Mouse (Mus musculus) T-cell, adult 2 months (primary cell): ENCODE measurements around the gene Heatr5b.

Source experiments
- DNase-seq: peaks from one replicate; pipeline ENCODE4 v3.0.0; 2022; ENCODE audit warnings: low spot score

Gene Heatr5b

DNA sequence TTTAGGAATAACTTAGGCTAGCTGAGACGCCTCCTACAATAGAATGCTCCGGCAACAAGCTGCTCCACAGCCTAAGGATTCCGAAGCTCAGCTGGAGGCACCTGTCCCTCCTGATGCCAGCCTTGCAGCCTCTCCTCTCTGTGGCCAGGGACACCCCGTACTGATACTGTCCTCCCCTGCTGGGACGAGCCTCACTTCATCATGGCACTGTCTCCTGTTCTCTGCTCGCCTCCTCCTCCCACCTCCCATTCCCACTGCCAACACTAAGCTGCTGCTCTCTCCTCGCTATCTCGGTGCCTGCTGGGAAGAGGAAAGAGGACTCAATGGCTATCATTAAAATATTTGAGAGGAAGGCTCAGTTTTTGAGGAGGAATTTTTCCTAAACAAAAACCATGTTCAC lies 67.6 kb downstream of the Heatr5b start:
- DNase-seq, result no peak

DNA sequence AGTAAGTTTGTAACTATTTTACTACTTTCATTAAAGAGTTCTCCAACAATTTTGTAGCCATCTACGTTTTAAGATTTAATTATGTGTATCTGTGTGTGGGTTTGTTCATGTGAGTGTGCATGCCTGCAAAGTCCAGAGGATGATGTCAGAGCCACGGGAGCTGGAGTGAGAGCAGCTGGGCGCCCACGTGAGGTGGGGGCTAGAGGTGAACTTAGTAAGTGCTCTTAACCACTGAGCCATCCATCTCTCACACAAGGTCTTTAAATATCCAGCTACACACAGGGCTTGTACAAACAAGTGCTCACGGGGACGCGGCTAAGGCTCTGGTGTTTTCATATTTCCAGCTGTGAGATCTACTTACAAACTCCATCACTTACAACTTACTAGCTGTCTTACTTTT lies 69.1 kb downstream of the Heatr5b start:
- no peak for DNase-seq

DNA sequence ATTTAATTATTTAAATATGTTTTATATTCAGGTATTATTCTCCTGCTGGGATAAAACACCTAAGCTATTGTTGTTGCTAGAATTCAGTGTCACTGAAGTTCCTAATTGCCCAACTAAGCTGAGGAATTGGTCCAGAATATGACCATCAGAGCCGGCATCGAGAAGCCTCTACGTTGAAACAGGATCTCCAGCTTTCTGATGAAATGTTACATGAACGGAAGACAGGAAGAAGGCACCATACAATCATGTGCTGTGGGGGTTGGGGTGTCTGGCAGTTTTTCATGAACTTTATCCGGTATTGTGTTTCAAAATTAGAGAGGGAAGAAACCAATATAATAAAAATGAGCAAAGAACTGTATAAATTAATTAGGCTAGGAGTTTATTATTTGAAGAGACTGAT lies 71.9 kb downstream of the Heatr5b start:
- no peak for DNase-seq

DNA sequence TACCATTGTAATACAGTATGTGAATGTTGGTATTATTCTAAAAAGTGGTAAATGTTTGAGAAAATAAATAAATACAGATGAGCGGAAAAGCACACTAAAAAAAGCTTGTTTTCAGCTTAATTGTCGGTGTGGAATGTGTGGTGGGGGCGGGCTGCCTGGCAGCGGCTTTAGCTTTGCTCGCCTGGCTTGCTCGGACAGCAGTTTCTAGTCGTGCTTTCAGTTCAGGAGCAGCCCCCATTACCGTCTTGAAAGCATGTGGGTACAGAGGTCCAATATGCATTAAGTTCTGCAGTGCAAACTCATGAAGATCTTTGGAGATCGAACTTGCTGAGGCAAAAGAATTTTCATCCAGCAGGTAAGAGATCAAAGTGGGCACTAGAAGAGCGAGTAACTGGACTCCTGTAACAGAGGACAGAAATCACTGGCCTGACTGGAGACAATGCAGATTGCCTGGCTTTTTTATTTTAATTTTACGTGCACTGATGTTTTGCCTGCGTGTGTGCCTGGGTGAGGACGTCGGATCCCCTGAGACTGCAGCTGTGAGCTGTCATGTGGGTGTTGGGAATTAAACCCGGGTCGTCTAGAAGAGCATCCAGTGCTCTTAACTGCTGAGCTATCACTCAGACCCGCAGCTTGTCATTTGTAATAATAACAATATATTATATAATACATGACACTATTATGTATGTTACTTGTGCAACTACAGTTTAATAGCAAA lies 82.1 kb downstream of the Heatr5b start:
- DNase-seq, result no peak

DNA sequence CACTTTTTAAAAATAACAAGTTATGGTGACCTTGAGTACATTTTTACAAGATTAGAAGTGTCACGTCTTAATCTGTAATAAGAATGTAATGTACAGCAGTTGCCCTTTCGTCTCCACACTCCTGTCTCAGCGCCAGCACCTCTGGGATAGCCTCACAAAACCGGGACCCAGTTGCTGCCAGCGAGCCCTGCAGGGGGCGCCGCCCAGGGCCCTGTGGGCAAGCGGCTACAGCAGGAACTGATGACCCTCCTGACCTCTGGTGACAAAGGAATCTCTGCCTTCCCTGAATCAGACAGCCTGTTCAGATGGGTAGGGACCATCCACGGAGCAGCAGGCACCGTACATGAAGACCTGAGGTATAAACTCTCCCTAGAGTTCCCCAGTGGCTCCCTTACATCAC lies 83.1 kb downstream of the Heatr5b start:
- DNase-seq, result no peak

DNA sequence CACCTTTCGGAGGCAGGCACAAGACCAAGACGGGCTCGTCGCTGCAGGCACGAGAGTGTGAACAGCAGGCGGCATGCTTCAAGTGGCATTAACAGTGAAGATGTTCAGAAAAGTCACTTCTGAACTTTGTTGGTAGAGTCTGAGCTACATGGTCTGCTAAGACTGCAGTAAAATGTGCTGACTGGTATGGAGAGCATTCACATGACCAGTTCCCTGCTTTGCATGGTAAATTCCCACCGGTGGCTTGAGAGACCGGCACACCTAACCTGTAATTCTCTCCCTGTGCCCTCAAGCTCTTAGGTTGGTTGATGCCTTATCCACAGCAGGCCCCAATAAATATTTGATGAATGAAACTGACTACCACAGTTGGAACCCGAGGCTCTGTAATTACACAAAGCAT lies 86.7 kb downstream of the Heatr5b start:
- DNase-seq, result no peak

DNA sequence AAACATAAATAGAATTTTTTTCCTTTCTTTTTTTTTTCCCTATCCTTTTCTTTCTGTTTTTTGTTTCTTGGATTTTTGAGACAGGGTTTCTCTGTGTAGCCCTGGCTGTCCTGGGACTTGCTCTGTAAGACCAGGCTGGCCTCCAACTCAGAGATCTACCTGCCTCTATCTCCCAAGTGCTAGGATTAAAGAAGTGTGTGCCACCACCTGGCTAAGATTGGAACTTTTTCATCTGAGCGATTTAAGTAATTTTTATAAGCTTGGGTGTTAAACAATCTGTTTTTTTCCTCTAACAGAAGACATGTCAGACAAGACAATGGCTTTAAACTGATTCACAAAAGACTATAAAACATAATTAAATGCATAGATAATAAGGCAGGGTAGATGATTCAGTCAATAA lies 96.7 kb downstream of the Heatr5b start:
- DNase-seq, result no peak

DNA sequence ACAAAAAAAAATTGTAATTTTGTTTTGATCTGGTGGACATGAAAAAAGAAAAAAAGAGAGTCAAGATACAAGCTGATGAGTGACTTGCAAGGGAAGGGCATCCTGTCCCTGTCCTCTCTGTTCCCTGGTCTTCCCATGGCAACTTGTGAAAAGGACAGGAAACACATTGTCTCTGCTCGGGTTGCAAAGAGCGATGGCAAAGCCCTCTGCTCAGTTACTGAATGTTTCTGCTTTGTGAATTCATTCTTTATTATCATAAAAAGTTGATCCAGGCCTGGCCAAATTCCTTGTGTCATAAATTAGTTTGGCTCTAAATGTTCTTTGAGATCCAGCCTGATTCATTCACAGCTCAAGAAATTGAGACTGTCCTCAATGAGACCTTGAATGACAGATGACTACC lies 97.4 kb downstream of the Heatr5b start:
- DNase-seq, result no peak

DNA sequence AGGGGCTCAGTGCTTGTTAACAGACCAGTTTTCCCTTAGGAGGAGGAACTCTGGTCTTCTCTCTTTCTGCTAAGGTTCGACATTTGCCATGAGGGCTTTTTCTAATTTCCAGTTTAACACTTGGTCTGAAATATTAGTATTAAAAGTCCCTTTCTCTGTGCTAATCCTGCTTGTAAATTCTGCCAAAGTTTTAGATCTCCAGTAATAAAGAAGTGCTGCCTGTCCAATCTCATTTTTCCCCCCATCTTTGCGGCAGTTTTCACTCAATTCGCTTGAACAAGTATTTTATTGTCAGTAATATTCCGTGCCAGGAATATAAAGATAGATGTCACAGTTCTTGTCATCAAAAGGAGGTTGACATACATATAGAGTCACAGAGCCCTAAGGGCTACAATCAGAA lies 98.1 kb downstream of the Heatr5b start, which contains the start of gene Strn:
Gene Strn, minus strand, starts transcription at position 101 of the 400 bp plus-strand sequence.
- no peak for DNase-seq

DNA sequence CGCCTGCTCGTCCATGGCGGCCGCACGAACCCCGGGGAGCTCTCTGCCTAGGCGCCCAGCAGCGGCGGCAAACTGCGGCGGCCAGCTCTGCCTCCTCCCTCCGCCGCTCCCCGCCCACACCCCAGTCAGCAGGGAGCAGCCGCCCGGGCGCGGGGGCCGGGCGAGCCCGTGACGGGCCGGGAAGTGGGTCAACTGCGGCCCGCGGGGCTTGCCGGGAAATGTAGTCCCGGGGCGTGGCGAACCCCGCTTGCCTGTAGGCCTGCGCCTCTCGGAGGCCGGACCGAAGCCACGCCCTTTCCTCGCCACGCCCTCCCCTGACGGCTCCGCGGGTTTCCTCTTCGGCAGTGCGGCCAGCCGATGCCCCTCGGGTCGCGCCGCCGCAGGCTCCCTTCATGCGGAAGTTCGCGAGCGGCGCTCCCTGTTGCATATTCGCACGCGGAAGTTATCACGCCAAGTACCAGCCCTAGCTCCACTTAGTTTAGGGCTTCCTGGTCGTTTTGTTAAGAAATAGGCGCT lies 98.6 kb downstream of the Heatr5b start:
- peak; percentile 100 for DNase-seq

DNA sequence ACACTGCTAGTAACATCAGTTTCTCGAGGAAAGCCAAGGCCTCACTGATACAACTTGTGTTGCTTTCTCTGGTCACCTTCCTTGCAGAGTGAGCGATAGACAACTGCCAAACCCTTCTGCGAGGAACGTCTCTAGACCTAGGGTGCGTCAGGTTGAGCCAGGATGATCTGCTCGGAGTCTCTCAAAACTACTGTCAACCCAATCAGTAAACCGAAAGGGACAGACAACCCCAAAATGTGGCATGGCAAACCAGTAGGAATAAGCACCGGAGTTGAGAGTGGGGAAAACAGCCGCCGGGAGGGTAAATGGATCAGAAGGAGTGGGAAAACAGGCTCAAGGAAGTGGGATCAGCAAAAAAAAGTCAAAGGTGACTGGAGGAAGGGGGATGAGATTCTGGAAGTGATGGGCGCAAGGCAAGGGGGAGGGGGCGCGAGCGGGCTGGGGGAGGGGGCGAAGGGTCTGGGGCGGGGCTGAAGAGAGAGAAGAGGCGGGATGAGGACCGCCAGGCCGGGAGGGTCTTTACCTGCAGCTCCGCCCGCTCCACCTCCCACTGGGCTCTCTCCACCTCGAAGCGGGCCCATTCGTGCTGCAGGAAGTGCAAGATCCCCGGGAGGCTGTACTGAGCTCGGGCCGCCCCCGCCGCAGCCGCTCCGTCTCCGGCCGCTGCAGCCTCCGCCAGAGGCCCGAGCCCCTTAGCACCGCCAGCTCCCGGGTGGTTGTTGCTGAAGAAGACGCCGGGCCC lies 99.3 kb downstream of the Heatr5b start:
- DNase-seq, result peak; percentile 12

DNA sequence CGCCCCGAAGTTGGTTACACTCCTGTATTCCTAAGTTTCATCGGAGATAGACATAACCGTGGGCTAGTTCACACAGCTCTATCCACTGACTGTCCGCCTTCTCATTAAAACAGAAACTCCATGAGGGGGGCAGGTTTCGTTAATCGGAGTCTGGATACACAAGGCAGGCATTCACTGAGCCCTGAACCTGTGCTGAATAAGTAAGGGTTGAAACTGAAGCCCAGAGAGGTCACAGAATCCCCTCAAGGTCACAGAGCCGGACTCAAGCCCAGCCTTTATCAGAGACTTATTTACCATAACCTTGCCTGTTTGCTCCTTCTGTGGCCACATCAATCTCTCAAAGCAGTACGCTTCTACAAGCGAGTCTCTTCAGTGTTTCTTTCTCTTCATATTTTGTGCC lies 100.4 kb downstream of the Heatr5b start:
- DNase-seq, result no peak

DNA sequence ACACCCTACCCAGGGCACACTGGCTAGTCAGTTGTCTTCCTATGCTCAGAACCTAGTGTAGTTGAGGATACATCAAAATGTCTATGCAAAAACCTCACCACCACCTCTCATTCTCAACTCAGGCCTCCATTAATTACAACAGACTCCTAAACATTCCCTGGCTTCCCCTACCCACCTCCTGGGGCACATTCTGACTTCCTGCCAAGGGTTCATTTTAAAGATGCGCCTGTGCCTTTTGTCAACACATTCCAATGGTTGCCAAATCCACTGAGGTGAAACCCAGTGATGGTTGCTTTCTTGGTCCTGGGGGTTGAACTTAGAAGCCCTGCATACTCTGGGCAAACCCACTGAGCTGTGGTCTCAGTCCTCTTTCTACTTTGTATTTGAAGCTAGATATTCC lies 103.1 kb downstream of the Heatr5b start:
- no peak for DNase-seq

DNA sequence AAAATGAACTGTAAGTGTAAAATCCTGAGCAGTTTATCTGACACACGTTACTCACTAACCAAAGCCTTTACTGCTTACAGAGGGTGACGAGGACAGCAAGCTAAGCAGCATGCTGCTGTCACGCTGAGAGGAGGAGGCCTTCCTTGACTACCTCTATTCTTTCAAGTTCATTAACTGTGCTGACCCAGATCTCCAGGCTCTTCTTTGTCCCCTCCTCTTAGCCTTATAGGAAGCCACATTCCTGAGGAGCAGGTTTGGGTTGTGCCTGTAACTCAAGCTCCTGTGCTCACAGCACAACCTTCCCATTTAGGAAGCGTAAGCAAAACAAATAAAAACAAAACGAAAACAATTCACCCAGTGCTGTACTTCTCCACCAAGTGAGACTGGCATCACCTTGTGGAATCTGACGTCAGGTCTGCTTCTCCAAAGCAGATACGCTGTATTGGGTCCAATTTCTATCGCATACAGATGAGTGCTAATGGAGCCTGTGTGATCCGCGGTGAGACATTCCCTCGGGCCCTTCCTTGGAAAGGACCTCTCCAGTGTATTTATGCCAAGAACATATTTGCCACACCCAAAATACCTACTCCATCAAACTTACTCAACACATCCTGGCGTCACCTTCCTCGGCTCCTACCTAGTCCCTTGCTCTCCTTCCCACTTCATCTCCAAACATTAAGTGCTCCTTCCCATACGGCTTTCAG lies 108.3 kb downstream of the Heatr5b start:
- no peak for DNase-seq

DNA sequence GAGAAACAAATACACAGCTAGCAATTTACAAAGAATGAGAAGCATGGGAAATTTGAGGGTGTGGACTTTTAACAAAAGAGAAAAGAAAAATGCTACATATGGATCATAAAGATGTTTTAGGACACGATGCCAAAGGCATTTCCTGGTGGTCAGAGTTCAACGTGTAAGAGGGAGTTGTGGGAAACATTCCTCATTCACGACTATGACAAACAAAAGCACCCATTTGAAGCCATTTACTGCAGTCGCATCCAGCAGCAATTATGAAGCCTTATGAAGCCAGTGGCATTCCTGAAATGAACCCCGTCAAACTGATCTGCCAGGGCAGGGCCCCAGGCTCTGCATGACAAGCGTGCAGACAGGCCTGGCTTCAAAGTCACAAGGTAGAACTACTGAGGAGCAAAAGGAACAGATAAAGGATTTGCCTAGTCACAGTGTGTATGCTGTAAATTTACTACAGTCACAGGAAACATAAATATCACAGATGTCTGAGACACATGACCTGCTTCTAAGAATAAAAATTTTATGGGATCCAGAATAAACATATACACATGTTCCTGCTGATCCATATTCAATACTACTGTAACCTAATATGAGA lies 110.6 kb downstream of the Heatr5b start:
- DNase-seq, result no peak

DNA sequence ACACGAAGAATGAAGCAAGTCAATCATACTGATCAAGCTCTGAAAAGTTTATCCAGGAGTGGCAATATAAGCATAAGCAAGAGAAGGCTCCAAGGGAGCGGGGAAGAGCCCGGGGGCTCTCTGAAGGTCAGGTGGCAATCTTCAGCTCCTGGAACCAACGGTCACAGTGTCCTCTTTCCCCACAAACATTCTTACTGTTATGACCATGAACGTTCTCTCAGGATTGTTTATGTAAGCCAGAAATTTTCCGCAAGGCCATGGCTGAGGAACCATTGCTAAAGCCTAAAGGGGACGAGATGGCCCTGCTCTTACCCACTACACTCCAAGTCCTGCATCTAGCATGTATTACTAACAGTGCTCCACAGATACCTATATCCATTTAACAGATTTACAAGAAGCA lies 113.5 kb downstream of the Heatr5b start:
- DNase-seq, result no peak

DNA sequence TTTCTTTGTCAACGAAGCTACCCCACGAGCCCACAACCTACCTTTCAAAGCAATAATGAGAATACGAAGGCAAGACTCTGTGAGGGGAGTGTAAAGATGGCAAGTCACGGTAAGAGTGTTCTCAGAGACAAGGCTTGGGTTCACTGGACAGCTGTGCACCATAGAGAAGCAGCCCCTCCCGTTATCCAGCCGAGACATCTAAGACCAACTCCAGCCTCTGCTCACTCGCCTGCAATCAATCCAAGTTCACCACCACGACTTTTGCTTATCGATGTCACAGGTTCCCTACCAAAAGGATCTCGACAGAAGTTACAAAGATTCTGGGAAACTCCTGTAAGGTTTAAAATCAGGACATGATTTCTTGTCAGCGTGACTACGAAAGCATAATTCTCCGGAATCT lies 116.1 kb downstream of the Heatr5b start:
- no peak for DNase-seq

DNA sequence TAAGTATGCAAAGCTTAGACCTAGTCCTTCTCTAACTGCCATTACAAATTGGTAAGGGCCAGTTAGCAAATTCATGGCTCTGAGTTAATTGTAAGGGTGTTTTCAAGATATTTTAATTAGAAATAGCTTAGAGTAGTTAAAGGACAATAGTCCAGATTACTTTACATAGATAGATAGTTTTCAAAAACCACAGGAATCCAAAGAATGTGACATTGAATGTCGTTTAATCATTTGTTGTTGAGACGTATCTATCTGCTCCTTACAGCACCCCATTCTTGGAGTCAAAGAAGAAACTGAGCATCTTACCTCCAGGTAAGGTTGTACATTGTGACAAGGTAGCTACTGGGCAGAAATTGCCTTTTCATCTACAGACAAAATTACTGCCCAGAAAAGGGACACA lies 124.9 kb downstream of the Heatr5b start:
- DNase-seq, result no peak

DNA sequence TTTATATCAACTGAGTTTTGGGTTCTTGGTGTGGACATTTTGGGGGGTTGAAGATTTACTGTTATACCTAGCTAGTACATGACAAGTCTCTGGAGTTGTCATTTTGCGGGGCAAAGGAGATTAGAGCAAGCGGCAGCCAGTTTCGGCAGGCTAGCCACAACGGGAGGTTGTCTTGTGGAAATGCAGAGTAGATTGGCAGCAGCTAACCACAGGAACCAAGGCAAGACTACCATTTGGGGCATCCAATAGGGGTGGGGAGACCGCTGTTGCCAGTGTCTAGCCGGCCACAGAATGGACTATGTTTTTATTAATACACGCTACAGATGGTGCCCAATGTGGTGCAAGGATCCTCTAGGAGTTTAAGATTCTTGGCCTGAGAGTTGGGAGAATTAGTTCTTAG lies 126.7 kb downstream of the Heatr5b start:
- no peak for DNase-seq

DNA sequence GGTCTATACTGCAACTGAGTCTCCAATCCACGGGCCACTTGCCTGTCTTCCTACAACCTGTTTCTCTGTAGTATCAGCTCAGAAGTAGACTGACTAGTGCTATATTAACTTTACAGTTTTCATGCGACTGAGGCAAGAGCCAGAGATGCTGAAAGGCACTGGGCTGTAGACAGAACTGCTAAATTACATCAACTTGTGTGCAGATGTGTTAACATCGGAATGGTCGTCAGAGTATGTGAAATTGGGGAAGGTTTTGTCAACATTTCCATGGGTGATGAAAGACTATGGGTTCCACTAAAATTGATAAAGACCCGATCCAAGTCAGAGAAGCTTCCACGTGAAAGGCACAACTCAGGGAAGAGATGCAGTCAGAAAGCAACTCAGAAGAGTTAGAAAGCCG lies 132.2 kb downstream of the Heatr5b start:
- DNase-seq, result no peak
